Mouse (Mus musculus) C2C12 (cell line): ENCODE measurements around the gene Tmem86a.

Experiments used
- CEBPB ChIP-seq: IDR thresholded peaks from one replicate; pipeline ENCODE4 v1.6.1; 2011; ENCODE audit warnings: low read depth, mild to moderate bottlenecking, control low read depth, moderate library complexity
- CTCF ChIP-seq: IDR thresholded peaks from one replicate; pipeline ENCODE4 v1.5.1; 2011; ENCODE audit not compliant: control insufficient read depth, insufficient read depth, insufficient read length

DNA sequence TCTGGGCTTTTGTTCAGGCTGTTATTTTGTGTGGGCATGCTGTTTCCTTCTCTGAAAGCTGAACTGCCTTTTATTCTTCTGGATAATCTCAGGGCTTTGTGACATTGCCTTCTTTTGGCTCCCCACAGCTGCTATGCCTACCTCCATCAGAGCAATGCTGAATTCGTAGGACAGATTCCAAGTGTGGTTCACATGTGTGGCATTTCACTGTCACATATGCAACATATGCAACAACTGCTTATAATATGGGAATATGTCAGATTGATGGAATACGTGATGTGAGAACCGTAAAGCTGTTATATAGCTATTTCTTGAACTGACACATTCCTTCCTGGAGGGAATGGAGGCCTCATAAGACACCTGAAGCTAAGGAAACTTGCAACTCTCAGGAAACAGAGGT, 16.5 kb downstream of the Tmem86a start:
- no peak for TF ChIP-seq CTCF
- TF ChIP-seq CEBPB, result no peak
